Mouse (Mus musculus) embryonic facial prominence, embryonic 10.5 days (tissue): ENCODE results near the gene Mocs3. TPM values are rescaled to one million over a fixed set of nuclear protein-coding genes. Genes with fewer than 3 reads are reported as not detected.

Experiments
- DNase-seq: peaks from one replicate; pipeline ENCODE4 v3.0.0-alpha.2; 2017; ENCODE audit warnings: low spot score
- H3K27ac ChIP-seq: fragments of 300-500 bp; sonication (generic); replicated peaks from 2 replicates; pipeline ENCODE4 v1.5.1; 2016; ENCODE audit warnings: mild to moderate bottlenecking
- H3K27me3 ChIP-seq: fragments of 300-500 bp; sonication (generic); replicated peaks from 2 replicates; pipeline ENCODE4 v1.6.1; 2016; ENCODE audit warnings: low read depth, mild to moderate bottlenecking; ENCODE audit not compliant: poor library complexity, severe bottlenecking
- H3K36me3 ChIP-seq: fragments of 300-500 bp; sonication (generic); replicated peaks from 2 replicates; pipeline ENCODE4 v1.6.1; 2016; ENCODE audit warnings: mild to moderate bottlenecking, moderate library complexity
- H3K4me1 ChIP-seq: fragments of 300-500 bp; sonication (generic); 2 replicates; pipeline ENCODE4 v1.6.1; 2016
- H3K4me3 ChIP-seq: fragments of 300-500 bp; sonication (generic); 2 replicates; pipeline ENCODE4 v1.5.1; 2016; ENCODE audit warnings: mild to moderate bottlenecking, moderate library complexity
- H3K9me3 ChIP-seq: fragments of 300-500 bp; sonication (generic); 2 replicates; pipeline ENCODE4 v1.6.1; 2016; ENCODE audit warnings: mild to moderate bottlenecking
- WGBS: fragments of 180-500 bp; shearing (Covaris S2); methylation state at CpG from one replicate; pipeline ENCODE4 v1.1.7; 2016; 5-methylcytosine and 5-hydroxymethylcytosine counted together
- polyA plus RNA-seq: library from polyadenylated mRNA; unstranded; fragments of >200 nt; fragmentation: Nextera tagmentation; extraction: Ambion mirVana; gene quantifications from 2 replicates; pipeline ENCODE4 v1.2.1, GENCODE M21; 2016

Gene Mocs3
- polyA plus RNA-seq, 1 experiment from 2014 or later: 6.4 TPM

GRCm38 (mm10) chr2:168248856-168249245, 18.4 kb downstream of the Mocs3 start:
- WGBS: 20% methylated on average over 2 of the region's 2 CpGs
- H3K4me1 ChIP-seq: peaks cover 13% of the 10 kb centered on the region
- H3K27ac ChIP-seq: no peak overlapping the region
- H3K36me3 ChIP-seq: no peaks in the 10 kb centered on the region
- DNase-seq: peak; percentile 57
- no peak overlapping the region for H3K4me3 ChIP-seq
- peaks cover 4% of the 10 kb centered on the region; the same call in 1 of the 2 replicates for H3K27me3 ChIP-seq
- H3K9me3 ChIP-seq: no peaks in the 10 kb centered on the region

GRCm38 (mm10) chr2:168250270-168250669, 19.8 kb downstream of the Mocs3 start:
- peak; percentile 82 for DNase-seq
- 15% methylated on average over 8 of the region's 8 CpGs for WGBS
- Histone ChIP-seq H3K4me1 (peaks cover 16% of the 10 kb centered on the region), H3K27me3 (peaks cover under 1% of the 10 kb centered on the region; the same call in 1 of the 2 replicates), H3K36me3 (no peaks in the 10 kb centered on the region), H3K9me3 (no peaks in the 10 kb centered on the region), H3K27ac (no peak overlapping the region), H3K4me3 (no peak overlapping the region)

GRCm38 (mm10) chr2:168252639-168253292, 22.3 kb downstream of the Mocs3 start:
- Histone ChIP-seq H3K9me3 (no peaks in the 10 kb centered on the region), H3K27ac (peak overlapping the region; percentile 51), H3K27me3 (no peaks in the 10 kb centered on the region; the same call in 1 of the 2 replicates), H3K4me1 (peaks cover 13% of the 10 kb centered on the region), H3K36me3 (no peaks in the 10 kb centered on the region), H3K4me3 (peak overlapping the region; percentile 37)
- peak; percentile 81 for DNase-seq
- 14% methylated on average over 16 of the region's 16 CpGs for WGBS

- no peaks in the 10 kb centered on the region for H3K36me3 ChIP-seq
- no peaks in the 10 kb centered on the region for H3K9me3 ChIP-seq
- H3K27me3 ChIP-seq: no peaks in the 10 kb centered on the region; the same call in 1 of the 2 replicates
- no peak for DNase-seq
- H3K4me3 ChIP-seq: no peak overlapping the region
- WGBS: 72% methylated on average over 7 of the region's 7 CpGs
- no peak overlapping the region for H3K27ac ChIP-seq
- H3K4me1 ChIP-seq: peaks cover 13% of the 10 kb centered on the region
Observed at GRCm38 (mm10) chr2:168253822-168254221, 23.4 kb downstream of the Mocs3 start.

- H3K27me3 ChIP-seq: peaks cover 8% of the 10 kb centered on the region
- DNase-seq: no peak
- no peaks in the 10 kb centered on the region for H3K9me3 ChIP-seq
- H3K27ac ChIP-seq: no peak overlapping the region
- H3K4me3 ChIP-seq: no peak overlapping the region
- WGBS: 89% methylated on average over 3 of the region's 3 CpGs
- no peaks in the 10 kb centered on the region for H3K36me3 ChIP-seq
- peaks cover 16% of the 10 kb centered on the region for H3K4me1 ChIP-seq
Observed at GRCm38 (mm10) chr2:168256506-168256905, 26.1 kb downstream of the Mocs3 start.

- Histone ChIP-seq H3K27me3 (peaks cover 15% of the 10 kb centered on the region), H3K36me3 (no peaks in the 10 kb centered on the region), H3K4me1 (peaks cover 16% of the 10 kb centered on the region), H3K27ac (no peak overlapping the region), H3K4me3 (no peak overlapping the region), H3K9me3 (no peaks in the 10 kb centered on the region)
- 87% methylated on average over 4 of the region's 4 CpGs for WGBS
- no peak for DNase-seq
Observed at GRCm38 (mm10) chr2:168257188-168257587, 26.8 kb downstream of the Mocs3 start.

GRCm38 (mm10) chr2:168259046-168259445, 28.6 kb downstream of the Mocs3 start:
- peaks cover 9% of the 10 kb centered on the region for H3K4me1 ChIP-seq
- H3K9me3 ChIP-seq: no peaks in the 10 kb centered on the region
- 90% methylated on average over 8 of the region's 8 CpGs for WGBS
- H3K27ac ChIP-seq: no peak overlapping the region
- DNase-seq: no peak
- H3K27me3 ChIP-seq: peaks cover 29% of the 10 kb centered on the region
- H3K4me3 ChIP-seq: no peak overlapping the region
- no peaks in the 10 kb centered on the region for H3K36me3 ChIP-seq

GRCm38 (mm10) chr2:168260124-168260523, 29.7 kb downstream of the Mocs3 start:
- 80% methylated on average over 3 of the region's 3 CpGs for WGBS

GRCm38 (mm10) chr2:168260900-168261299, 30.5 kb downstream of the Mocs3 start:
- no peak overlapping the region for H3K27ac ChIP-seq
- peaks cover 32% of the 10 kb centered on the region for H3K27me3 ChIP-seq
- no peak overlapping the region for H3K4me3 ChIP-seq
- H3K4me1 ChIP-seq: peaks cover 5% of the 10 kb centered on the region; the same call in 1 of the 2 replicates
- no peaks in the 10 kb centered on the region for H3K36me3 ChIP-seq
- 92% methylated on average over 10 of the region's 10 CpGs for WGBS
- no peak for DNase-seq
- H3K9me3 ChIP-seq: no peaks in the 10 kb centered on the region

More at GRCm38 (mm10) chr2:168260124-168260523, 29.7 kb downstream of the Mocs3 start:
- Histone ChIP-seq H3K9me3 (no peaks in the 10 kb centered on the region), H3K36me3 (no peaks in the 10 kb centered on the region), H3K27me3 (peaks cover 32% of the 10 kb centered on the region), H3K4me3 (no peak overlapping the region), H3K27ac (no peak overlapping the region), H3K4me1 (peaks cover 5% of the 10 kb centered on the region; the same call in 1 of the 2 replicates)
- DNase-seq: no peak

GRCm38 (mm10) chr2:168268033-168268432, 37.6 kb downstream of the Mocs3 start:
- H3K36me3 ChIP-seq: no peaks in the 10 kb centered on the region
- H3K4me3 ChIP-seq: peak overlapping the region; percentile 33
- H3K27ac ChIP-seq: no peak overlapping the region
- H3K9me3 ChIP-seq: no peaks in the 10 kb centered on the region
- 38% methylated on average over 7 of the region's 7 CpGs for WGBS
- H3K4me1 ChIP-seq: 0 out of 2 replicates have a peak, but pooled peaks cover 5% of the 10 kb centered on the region
- peak; percentile 70 for DNase-seq
- peaks cover 35% of the 10 kb centered on the region for H3K27me3 ChIP-seq

- Histone ChIP-seq H3K27ac (no peak overlapping the region), H3K27me3 (peaks cover 72% of the 10 kb centered on the region), H3K4me1 (peaks cover 15% of the 10 kb centered on the region), H3K9me3 (no peaks in the 10 kb centered on the region), H3K36me3 (no peaks in the 10 kb centered on the region), H3K4me3 (no peak overlapping the region)
- DNase-seq: no peak
- 44% methylated on average over 9 of the region's 9 CpGs for WGBS
Observed at GRCm38 (mm10) chr2:168273387-168273786, 43.0 kb downstream of the Mocs3 start.

GRCm38 (mm10) chr2:168274374-168274935, 44.0 kb downstream of the Mocs3 start:
- no peak overlapping the region for H3K4me3 ChIP-seq
- DNase-seq: peak; percentile 77
- H3K9me3 ChIP-seq: no peaks in the 10 kb centered on the region
- H3K27ac ChIP-seq: no peak overlapping the region
- 10% methylated on average over 11 of the region's 11 CpGs for WGBS
- H3K27me3 ChIP-seq: peaks cover 75% of the 10 kb centered on the region
- H3K36me3 ChIP-seq: no peaks in the 10 kb centered on the region
- peaks cover 14% of the 10 kb centered on the region for H3K4me1 ChIP-seq
